Mouse (Mus musculus) lung, postnatal 0 days (tissue): ENCODE data around the gene Gm42421.

Source experiments
- CTCF ChIP-seq: IDR thresholded peaks from 2 replicates; pipeline ENCODE4 v1.5.1; 2016; ENCODE audit warnings: antibody characterized with exemption, mild to moderate bottlenecking
- EP300 ChIP-seq: IDR thresholded peaks from 2 replicates; pipeline ENCODE4 v1.6.1; 2016; ENCODE audit warnings: antibody characterized with exemption, mild to moderate bottlenecking, control low read depth

DNA sequence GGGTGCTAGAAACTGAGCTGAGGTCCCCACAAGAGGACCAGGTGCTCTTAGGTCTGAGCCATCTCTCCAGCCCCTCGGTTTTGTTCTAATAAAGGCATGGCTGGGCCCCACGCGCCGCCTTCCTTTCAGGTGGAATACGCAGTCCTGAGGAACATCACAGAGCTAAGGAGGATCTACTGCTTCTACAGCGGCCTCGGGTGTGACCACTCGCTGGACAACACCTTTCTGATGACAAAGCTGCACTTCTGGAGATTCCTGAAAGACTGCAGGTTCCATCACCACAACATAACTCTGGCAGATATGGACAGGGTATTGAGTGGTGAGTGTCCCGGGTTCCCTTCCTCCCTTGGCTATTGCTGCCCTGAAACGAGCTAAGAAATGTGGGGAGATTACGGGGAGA is 31.6 kb downstream of the Gm42421 start:
- TF ChIP-seq CTCF (no peak), EP300 (no peak)
